Mouse (Mus musculus) embryonic facial prominence, embryonic 14.5 days (tissue): ENCODE results near the gene Kndc1. TPM values are rescaled to one million over a fixed set of nuclear protein-coding genes. Genes with fewer than 3 reads are reported as not detected.

Source experiments
- ATAC-seq: fragments of 200-750 bp; cut with Nextera tagmentation; 2 replicates; pipeline ENCODE4 v1.8.0; 2017; ENCODE audit warnings: low read depth, moderate number of reproducible peaks, moderate TSS enrichment
- DNase-seq: peaks from one replicate; pipeline ENCODE4 v3.0.0-alpha.2; 2015; ENCODE audit warnings: low spot score
- H3K27ac ChIP-seq: fragments of 300-500 bp; sonication (generic); replicated peaks from 2 replicates; pipeline ENCODE4 v1.5.1; 2014; ENCODE audit warnings: low read depth, mild to moderate bottlenecking, low read length, moderate library complexity
- H3K27me3 ChIP-seq: fragments of 300-500 bp; sonication (generic); replicated peaks from 2 replicates; pipeline ENCODE4 v1.6.1; 2014; ENCODE audit warnings: low read length; ENCODE audit not compliant: control insufficient read depth, insufficient read depth
- H3K36me3 ChIP-seq: fragments of 300-500 bp; sonication (generic); 2 replicates; pipeline ENCODE4 v1.6.1; 2014; ENCODE audit warnings: low read length, mixed read lengths; ENCODE audit not compliant: control insufficient read depth, insufficient read depth
- H3K4me1 ChIP-seq: fragments of 300-500 bp; sonication (generic); 2 replicates; pipeline ENCODE4 v1.6.1; 2014; ENCODE audit warnings: antibody characterized with exemption, low read length; ENCODE audit not compliant: control insufficient read depth, insufficient read depth
- H3K4me2 ChIP-seq: fragments of 300-500 bp; sonication (generic); 2 replicates; pipeline ENCODE4 v1.6.1; 2014; ENCODE audit warnings: low read depth, mild to moderate bottlenecking, low read length, moderate library complexity, mixed read lengths
- H3K4me3 ChIP-seq: fragments of 300-500 bp; sonication (generic); 2 replicates; pipeline ENCODE4 v1.5.1; 2014; ENCODE audit warnings: low read depth, mild to moderate bottlenecking, low read length
- H3K9ac ChIP-seq: fragments of 300-500 bp; sonication (generic); 2 replicates; pipeline ENCODE4 v1.6.1; 2014; ENCODE audit warnings: low read depth, mild to moderate bottlenecking, low read length, moderate library complexity, mixed read lengths
- H3K9me3 ChIP-seq: fragments of 300-500 bp; sonication (generic); 2 replicates; pipeline ENCODE4 v1.6.1; 2016; ENCODE audit warnings: low read length; ENCODE audit not compliant: control insufficient read depth
- WGBS: fragments of 180-500 bp; shearing (Covaris S2); extraction: QIAGEN DNeasy Blood & Tissue Kit; methylation state at CpG from one replicate; pipeline ENCODE4 v1.1.7; 2014; 5-methylcytosine and 5-hydroxymethylcytosine counted together
- polyA plus RNA-seq: library from polyadenylated mRNA; unstranded; fragments of >200 nt; fragmentation: Nextera tagmentation; extraction: Ambion mirVana; gene quantifications from 2 replicates; pipeline ENCODE4 v1.2.1, GENCODE M21; 2014

The Kndc1 gene
- polyA plus RNA-seq, 1 experiment from 2014 or later, result 1.5 TPM

DNA sequence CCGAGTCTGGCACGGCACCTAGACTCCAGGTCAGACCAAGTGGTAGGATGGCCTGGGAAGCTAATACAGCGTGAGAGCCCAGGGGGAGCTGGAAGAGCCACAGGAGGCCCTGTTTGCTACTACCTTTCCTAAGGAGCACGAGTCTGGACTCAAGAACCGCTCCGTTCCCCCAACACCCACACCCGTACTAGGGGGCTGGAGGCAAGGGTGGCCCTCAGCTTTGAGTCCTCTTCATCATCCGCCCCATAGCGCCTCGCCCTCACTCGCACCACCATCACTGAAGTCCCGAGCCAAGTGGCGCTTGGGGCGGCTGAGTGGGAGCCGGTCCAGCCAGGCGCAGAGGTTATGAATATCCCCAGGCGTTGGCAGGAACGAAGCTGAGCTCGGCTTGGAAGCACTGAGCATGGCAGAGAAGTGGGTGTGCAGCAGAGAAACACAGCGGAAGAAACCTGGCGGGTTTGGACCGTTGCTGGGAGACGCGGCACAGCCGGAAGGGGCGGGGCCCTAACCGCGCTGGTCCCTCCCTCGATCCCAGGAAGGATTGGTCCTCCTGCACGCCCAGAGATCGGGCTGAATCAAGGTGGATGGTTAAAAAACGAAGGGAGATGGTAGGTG is 83.9 kb downstream of the Kndc1 start, which contains the start of gene 6430531B16Rik:
6430531B16Rik (minus strand) TSS at position 478 of the 615 bp plus-strand sequence.
- Histone ChIP-seq H3K9ac (peak within 1 kb of the TSS; percentile 71), H3K36me3 (no peaks in the 10 kb centered on the region), H3K27ac (no peak within 1 kb of the TSS; the same call in 1 of the 2 replicates), H3K4me2 (peak within 1 kb of the TSS; percentile 87), H3K4me3 (peak within 1 kb of the TSS; percentile 55), H3K9me3 (no peaks in the 10 kb centered on the region), H3K4me1 (peaks cover 10% of the 10 kb centered on the region), H3K27me3 (no peaks in the 10 kb centered on the region)
- 4% methylated on average over 32 of the region's 32 CpGs for WGBS
- peak; percentile 89 for DNase-seq
- ATAC-seq, result peak; percentile 96

GRCm38 (mm10) chr7:139979011-139979719 is 84.7 kb downstream of the Kndc1 start:
- WGBS, result 40% methylated on average over 13 of the region's 13 CpGs
- H3K36me3 ChIP-seq, result no peaks in the 10 kb centered on the region
- H3K4me3 ChIP-seq, result peak overlapping the region; percentile 55
- no peak for ATAC-seq
- peak overlapping the region; percentile 71 for H3K9ac ChIP-seq
- H3K4me1 ChIP-seq, result peaks cover 10% of the 10 kb centered on the region
- H3K27ac ChIP-seq, result no peak overlapping the region
- peak overlapping the region; percentile 87 for H3K4me2 ChIP-seq
- no peaks in the 10 kb centered on the region for H3K9me3 ChIP-seq
- DNase-seq, result no peak
- H3K27me3 ChIP-seq, result no peaks in the 10 kb centered on the region

GRCm38 (mm10) chr7:139980778-139981177 is 86.3 kb downstream of the Kndc1 start:
- H3K4me2 ChIP-seq, result no peak overlapping the region
- 45% methylated on average over 3 of the region's 3 CpGs for WGBS
- no peak overlapping the region for H3K9ac ChIP-seq
- H3K36me3 ChIP-seq, result no peaks in the 10 kb centered on the region
- H3K4me1 ChIP-seq, result peaks cover 10% of the 10 kb centered on the region
- H3K27me3 ChIP-seq, result no peaks in the 10 kb centered on the region
- ATAC-seq (no peak), DNase-seq (no peak)
- no peak overlapping the region for H3K27ac ChIP-seq
- no peaks in the 10 kb centered on the region for H3K9me3 ChIP-seq
- H3K4me3 ChIP-seq, result no peak overlapping the region

- Histone ChIP-seq H3K4me3 (no peak overlapping the region), H3K4me1 (peaks cover 10% of the 10 kb centered on the region), H3K27ac (no peak overlapping the region), H3K27me3 (no peaks in the 10 kb centered on the region), H3K9me3 (no peaks in the 10 kb centered on the region), H3K9ac (no peak overlapping the region), H3K4me2 (no peak overlapping the region), H3K36me3 (0 out of 2 replicates have a peak, but pooled peaks cover 5% of the 10 kb centered on the region)
- DNase-seq (no peak), ATAC-seq (no peak)
- WGBS, result 89% methylated on average over 11 of the region's 11 CpGs
These were observed 87.6 kb downstream of the Kndc1 start for GRCm38 (mm10) chr7:139982058-139982457.

DNA sequence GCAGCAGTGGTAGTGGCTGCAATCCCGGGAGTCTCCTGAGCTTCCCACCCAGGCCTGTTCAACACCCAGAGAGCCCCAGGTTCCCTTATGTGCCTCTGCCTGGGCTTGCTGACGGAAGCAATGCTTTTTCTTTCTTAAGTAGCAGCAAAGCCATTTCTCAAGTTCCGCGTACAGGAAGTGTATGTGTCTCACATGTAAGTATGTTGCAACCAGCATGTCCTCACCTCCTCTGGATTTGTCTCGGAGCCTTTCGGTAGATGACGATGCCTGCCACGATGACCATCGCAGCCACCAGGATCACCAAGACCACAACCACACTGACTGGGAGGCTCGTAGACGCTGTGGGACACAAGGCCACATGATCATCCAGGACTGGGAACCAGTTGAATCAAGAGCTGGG is 90.0 kb downstream of the Kndc1 start:
- Histone ChIP-seq H3K4me2 (no peak overlapping the region), H3K9ac (no peak overlapping the region), H3K36me3 (0 out of 2 replicates have a peak, but pooled peaks cover 5% of the 10 kb centered on the region), H3K4me3 (no peak overlapping the region), H3K27ac (no peak overlapping the region), H3K27me3 (no peaks in the 10 kb centered on the region), H3K9me3 (no peaks in the 10 kb centered on the region), H3K4me1 (no peaks in the 10 kb centered on the region)
- ATAC-seq (no peak), DNase-seq (no peak)
- WGBS, result 92% methylated on average over 11 of the region's 11 CpGs

- no peaks in the 10 kb centered on the region for H3K9me3 ChIP-seq
- no peak overlapping the region for H3K27ac ChIP-seq
- H3K4me3 ChIP-seq, result no peak overlapping the region
- 0 out of 2 replicates have a peak, but pooled peaks cover 5% of the 10 kb centered on the region for H3K36me3 ChIP-seq
- H3K9ac ChIP-seq, result no peak overlapping the region
- no peak overlapping the region for H3K4me2 ChIP-seq
- ATAC-seq (no peak), DNase-seq (no peak)
- 85% methylated on average over 9 of the region's 9 CpGs for WGBS
- no peaks in the 10 kb centered on the region for H3K27me3 ChIP-seq
- no peaks in the 10 kb centered on the region for H3K4me1 ChIP-seq
These were observed 93.8 kb downstream of the Kndc1 start for GRCm38 (mm10) chr7:139988272-139988671.

GRCm38 (mm10) chr7:139990864-139991394 is 96.4 kb downstream of the Kndc1 start:
- Histone ChIP-seq H3K27me3 (no peaks in the 10 kb centered on the region), H3K4me3 (no peak overlapping the region), H3K9ac (no peak overlapping the region), H3K9me3 (no peaks in the 10 kb centered on the region), H3K4me2 (no peak overlapping the region), H3K4me1 (no peaks in the 10 kb centered on the region), H3K27ac (no peak overlapping the region), H3K36me3 (peaks cover 12% of the 10 kb centered on the region)
- WGBS, result 70% methylated on average over 8 of the region's 8 CpGs
- no peak for DNase-seq
- no peak for ATAC-seq
